Mouse (Mus musculus) lung, postnatal 4 days (tissue): ENCODE results near the gene Fshr.

Source experiments
- DNase-seq, 2 experiments: peaks; one replicate each; pipeline ENCODE4 v3.0.0; 2021

Gene Fshr

GRCm38 (mm10) chr17:89032981-89033380 lies 167.5 kb downstream of the Fshr start:
- DNase-seq, result no peak

- no peak for DNase-seq
Measured at GRCm38 (mm10) chr17:89019518-89019917, 181.0 kb downstream of the Fshr start.

- DNase-seq, result no peak
Measured at GRCm38 (mm10) chr17:89017002-89017401, 183.5 kb downstream of the Fshr start.

GRCm38 (mm10) chr17:89013691-89014090 lies 186.8 kb downstream of the Fshr start:
- DNase-seq, result no peak

GRCm38 (mm10) chr17:89009117-89009516 lies 191.4 kb downstream of the Fshr start:
- no peak for DNase-seq

GRCm38 (mm10) chr17:89008680-89009079 lies 191.8 kb downstream of the Fshr start:
- no peak for DNase-seq

GRCm38 (mm10) chr17:89005959-89006358 lies 194.5 kb downstream of the Fshr start:
- DNase-seq, result no peak

- no peak for DNase-seq
Measured at GRCm38 (mm10) chr17:88999907-89000306, 200.6 kb downstream of the Fshr start.

- DNase-seq, result no peak
Measured at GRCm38 (mm10) chr17:88998243-88998642, 202.2 kb downstream of the Fshr start.

- DNase-seq, result no peak
Measured at GRCm38 (mm10) chr17:88991238-88991637, 209.2 kb downstream of the Fshr start.

GRCm38 (mm10) chr17:88980708-88981355 lies 219.6 kb downstream of the Fshr start:
- no peak for DNase-seq

- DNase-seq, result no peak
Measured at GRCm38 (mm10) chr17:88974538-88974937, 225.9 kb downstream of the Fshr start.

GRCm38 (mm10) chr17:88966028-88966427 lies 234.4 kb downstream of the Fshr start:
- no peak for DNase-seq

- DNase-seq, result peak in 1 of 2 experiments; percentile 28
Measured at GRCm38 (mm10) chr17:88954011-88954410, 246.5 kb downstream of the Fshr start.

GRCm38 (mm10) chr17:88938153-88938681 lies 262.3 kb downstream of the Fshr start:
- no peak for DNase-seq

- peak in 1 of 2 experiments; percentile 37 for DNase-seq
Measured at GRCm38 (mm10) chr17:88937341-88938152, 262.9 kb downstream of the Fshr start.

- no peak for DNase-seq
Measured at GRCm38 (mm10) chr17:88936941-88937340, 263.5 kb downstream of the Fshr start.
